Mouse (Mus musculus) gastrocnemius, postnatal 14 days (tissue): Measurements from ENCODE around the gene Usp47. TPM values are rescaled to one million over a fixed set of nuclear protein-coding genes. Genes with fewer than 3 reads are reported as not detected.
A peak's percentile ranks its signal among the peaks of the same experiment; 100 is the strongest.

Source experiments
- DNase-seq: peaks from one replicate; pipeline ENCODE4 v3.0.0; 2021; ENCODE audit warnings: mixed read lengths
- intact Hi-C: fragments of 180-260 bp; cut with DNase I; formaldehyde crosslinking; loops from one replicate; pipeline ENCODE4 v1.15.1; 2025; ENCODE audit warnings: low total_unique reads
- total RNA-seq, 2 experiments: library from RNA; stranded (reverse); gene quantifications; 2 replicates each; pipeline ENCODE4 v1.2.3; 2021

Usp47 gene
- total RNA-seq, 2 experiments from 2014 or later, result 123 to 126 TPM

GRCm38 (mm10) chr7:112117501-112117900 lies 94.2 kb downstream of the Usp47 start:
- intact Hi-C loops, result no loop called here

DNA sequence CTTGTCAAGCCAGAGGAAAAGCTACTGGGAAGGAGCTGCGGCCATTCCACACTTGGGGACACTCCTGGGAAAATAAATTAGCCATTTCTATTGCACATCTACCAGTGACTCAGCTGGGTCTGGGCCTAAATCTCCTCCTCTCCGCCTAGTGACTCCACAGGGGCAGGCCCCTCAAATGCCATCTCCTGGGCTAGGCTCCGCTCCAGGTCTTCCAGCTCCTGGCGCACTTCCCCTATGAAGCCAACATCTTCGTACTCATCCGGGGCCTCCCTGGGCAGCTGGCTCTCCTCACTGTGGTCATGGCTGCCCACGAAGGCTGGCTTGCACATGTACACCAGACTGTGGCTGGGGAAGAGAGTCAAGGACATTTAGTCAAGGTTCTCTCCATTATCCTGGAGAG lies 94.8 kb downstream of the Usp47 start:
- intact Hi-C loops, result no loop called here
- DNase-seq, result no peak

More at GRCm38 (mm10) chr7:112117501-112117900, 94.2 kb downstream of the Usp47 start:
- no peak for DNase-seq

DNA sequence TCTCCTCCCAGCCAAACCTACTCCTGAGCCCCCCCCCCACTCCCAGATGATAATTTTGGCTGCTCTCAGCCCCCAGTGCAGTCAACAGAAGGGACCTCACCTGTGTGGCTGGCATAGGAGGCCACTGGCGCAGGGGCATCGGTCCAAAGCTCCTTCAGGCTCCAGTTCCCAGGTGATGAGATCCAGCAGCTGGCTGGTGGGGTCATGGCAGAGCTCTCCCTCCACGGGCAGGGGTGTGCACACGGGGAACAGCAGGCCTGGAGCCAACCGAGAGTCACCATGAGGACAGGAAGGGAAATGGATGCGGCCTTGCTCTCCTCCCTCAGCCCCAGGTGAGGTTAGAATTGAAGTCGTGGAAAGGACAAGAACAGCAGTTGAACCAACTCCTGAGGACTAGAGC lies 95.9 kb downstream of the Usp47 start:
- intact Hi-C loops, result no loop called here
- no peak for DNase-seq

DNA sequence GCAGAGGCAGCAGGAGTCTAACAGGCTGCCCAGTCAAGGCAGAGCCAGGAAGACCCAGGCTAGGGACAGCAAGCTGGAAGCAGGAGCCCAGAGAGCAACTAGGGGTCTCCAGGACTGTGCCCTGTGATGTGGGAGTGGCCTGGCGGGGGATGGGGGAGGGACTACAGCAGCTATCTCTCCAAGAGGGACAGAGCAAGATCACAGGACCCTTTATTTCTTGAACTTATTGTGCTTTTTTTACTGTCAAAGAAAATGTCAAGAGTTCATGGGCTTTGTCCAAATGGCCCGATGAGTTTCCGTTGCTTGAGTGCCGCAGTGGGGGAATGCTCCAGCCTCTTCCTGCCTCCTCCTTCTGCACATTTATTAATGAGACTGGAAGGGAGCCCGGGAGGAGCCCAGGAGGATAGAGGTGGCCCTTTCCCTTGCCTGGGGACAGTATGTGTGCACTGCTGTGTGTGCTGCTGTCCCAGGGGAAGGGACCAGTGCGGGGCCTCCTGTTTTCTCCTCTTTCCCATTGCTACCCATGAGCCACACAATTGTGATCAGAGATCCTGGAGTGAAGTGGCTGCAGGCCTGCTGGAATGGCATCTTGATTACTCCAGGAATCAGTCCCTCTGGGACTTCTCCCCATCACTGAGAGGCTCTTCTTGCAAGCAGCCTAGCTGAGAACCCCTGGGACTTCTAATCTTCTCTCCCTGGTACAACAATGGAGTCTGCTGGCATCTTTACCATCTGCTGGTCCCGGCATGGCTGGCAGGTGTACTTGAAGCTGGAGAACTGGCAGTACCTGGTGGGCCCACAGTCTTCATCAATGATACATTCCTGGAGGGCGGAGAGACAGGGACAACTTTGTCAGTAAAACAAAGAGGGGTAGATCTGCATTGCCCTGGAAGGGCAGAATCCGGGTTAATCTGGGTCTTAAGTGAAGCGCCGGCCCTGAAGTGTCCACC lies 97.8 kb downstream of the Usp47 start:
- no peak for DNase-seq
- intact Hi-C loops, result loop anchor here (10.0 kb wide), 1 partner anchor 54 kb away; no protein-coding TSS in a partner anchor

GRCm38 (mm10) chr7:112121866-112122500 lies 98.7 kb downstream of the Usp47 start:
- intact Hi-C loops, result loop anchor here (10.0 kb wide), 1 partner anchor 53 kb away; no protein-coding TSS in a partner anchor
- no peak for DNase-seq

GRCm38 (mm10) chr7:112123612-112124011 lies 100.3 kb downstream of the Usp47 start:
- no peak for DNase-seq
- intact Hi-C loops, result loop anchor here (10.0 kb wide), 1 partner anchor 51 kb away; no protein-coding TSS in a partner anchor

- intact Hi-C loops, result loop anchor here (10.0 kb wide), 1 partner anchor 49 kb away; no protein-coding TSS in a partner anchor
- DNase-seq, result no peak
Measured at GRCm38 (mm10) chr7:112125625-112126260, 102.4 kb downstream of the Usp47 start.

DNA sequence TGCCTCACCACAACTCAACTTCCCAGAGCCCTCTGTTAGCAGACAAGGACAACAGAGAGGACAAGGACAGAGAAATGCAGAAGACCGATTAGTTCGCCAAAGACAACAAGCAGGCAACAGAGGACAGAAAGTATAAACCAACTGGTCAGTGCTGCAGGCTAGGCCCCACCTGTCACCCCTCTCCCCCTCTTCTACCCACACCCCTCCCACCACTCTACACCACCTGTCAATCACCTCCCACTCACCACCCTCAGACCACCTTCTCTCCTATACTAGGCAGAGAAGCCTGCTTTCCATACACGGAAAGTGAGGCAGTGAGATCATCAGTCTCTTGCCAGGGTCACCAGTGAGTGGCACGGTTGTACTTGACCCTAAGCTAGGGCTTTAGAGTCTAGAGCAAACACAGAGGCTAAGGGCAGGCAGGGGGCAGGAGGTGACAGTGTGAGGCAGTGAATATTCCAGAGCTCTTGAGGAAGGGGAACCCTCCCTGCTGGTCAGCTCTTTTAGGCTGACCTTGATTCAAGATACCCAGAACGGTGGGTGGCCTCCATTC lies 103.9 kb downstream of the Usp47 start:
- DNase-seq, result no peak
- intact Hi-C loops, result loop anchor here (10.0 kb wide), 1 partner anchor 48 kb away; no protein-coding TSS in a partner anchor

DNA sequence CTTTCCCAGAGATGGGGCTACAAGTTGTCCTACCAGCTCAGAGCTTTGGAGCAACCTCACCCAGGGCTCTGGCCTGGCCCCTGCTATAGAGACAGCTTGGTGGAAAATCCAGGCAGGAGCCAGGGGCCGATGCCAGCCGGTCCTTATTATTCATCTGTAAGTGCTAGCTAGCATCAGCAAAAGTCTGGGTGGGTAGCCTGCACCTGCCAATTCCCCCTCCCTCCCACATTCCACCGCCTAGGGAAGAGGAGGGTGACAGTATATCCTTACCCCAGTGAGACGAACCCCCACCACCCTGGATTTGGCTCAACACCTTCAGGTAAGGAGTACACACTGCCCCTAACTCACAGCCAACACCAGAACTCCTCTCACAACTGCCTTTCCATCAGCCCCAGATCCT lies 104.7 kb downstream of the Usp47 start:
- intact Hi-C loops, result loop anchor here (10.0 kb wide), 1 partner anchor 47 kb away; no protein-coding TSS in a partner anchor
- DNase-seq, result no peak

DNA sequence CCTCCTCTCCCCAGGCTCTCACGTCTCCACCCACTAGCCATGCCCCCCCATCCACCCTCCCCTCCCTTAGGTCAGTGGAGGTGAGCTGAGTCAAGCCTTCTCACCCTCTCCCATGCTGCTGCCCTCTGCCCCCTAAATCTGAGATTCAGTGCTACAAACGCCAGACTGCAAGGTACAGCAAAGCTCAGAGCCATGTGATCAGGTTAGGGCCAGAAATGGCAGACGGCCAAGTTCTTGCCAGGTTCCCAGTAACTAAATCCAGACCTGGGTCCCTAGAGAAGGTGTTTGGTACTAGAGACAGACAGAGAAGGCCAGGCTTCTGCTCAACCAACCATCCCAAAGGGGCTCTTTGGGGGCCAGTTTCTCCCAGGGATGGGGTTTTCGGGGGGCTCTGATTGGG lies 105.5 kb downstream of the Usp47 start:
- no peak for DNase-seq
- intact Hi-C loops, result loop anchor here (10.0 kb wide), 1 partner anchor 46 kb away; no protein-coding TSS in a partner anchor

GRCm38 (mm10) chr7:112129851-112130250 lies 106.5 kb downstream of the Usp47 start:
- no peak for DNase-seq
- intact Hi-C loops, result loop anchor here (10.0 kb wide), 1 partner anchor 45 kb away; no protein-coding TSS in a partner anchor

GRCm38 (mm10) chr7:112130660-112131059 lies 107.4 kb downstream of the Usp47 start:
- no peak for DNase-seq
- intact Hi-C loops, result no loop called here

GRCm38 (mm10) chr7:112132005-112132404 lies 108.7 kb downstream of the Usp47 start:
- no peak for DNase-seq
- intact Hi-C loops, result no loop called here

GRCm38 (mm10) chr7:112133277-112133676 lies 110.0 kb downstream of the Usp47 start:
- DNase-seq, result no peak
- intact Hi-C loops, result no loop called here

GRCm38 (mm10) chr7:112135161-112135560 lies 111.9 kb downstream of the Usp47 start:
- DNase-seq, result no peak
- intact Hi-C loops, result no loop called here

DNA sequence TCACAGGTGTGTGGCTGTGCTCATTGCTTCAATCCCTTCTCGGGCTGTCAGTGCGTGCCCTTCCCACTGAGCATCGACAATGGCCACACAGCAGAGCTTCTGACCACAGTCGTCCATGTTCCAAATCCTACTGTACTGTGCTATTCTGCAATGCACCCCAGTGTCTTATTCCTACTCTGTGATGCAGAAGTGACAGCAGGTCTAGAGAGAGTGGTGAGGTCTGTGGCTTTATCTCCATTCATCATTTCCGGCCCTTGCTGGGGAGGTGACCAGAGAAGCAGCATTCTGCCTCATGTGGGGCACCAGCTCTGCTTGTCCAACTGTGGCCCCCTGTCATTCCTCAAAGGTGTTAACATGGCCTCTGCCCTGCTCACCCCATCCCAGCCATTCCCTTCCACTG lies 113.2 kb downstream of the Usp47 start:
- intact Hi-C loops, result no loop called here
- DNase-seq, result no peak

GRCm38 (mm10) chr7:112138168-112138508 lies 114.8 kb downstream of the Usp47 start:
- intact Hi-C loops, result no loop called here

DNA sequence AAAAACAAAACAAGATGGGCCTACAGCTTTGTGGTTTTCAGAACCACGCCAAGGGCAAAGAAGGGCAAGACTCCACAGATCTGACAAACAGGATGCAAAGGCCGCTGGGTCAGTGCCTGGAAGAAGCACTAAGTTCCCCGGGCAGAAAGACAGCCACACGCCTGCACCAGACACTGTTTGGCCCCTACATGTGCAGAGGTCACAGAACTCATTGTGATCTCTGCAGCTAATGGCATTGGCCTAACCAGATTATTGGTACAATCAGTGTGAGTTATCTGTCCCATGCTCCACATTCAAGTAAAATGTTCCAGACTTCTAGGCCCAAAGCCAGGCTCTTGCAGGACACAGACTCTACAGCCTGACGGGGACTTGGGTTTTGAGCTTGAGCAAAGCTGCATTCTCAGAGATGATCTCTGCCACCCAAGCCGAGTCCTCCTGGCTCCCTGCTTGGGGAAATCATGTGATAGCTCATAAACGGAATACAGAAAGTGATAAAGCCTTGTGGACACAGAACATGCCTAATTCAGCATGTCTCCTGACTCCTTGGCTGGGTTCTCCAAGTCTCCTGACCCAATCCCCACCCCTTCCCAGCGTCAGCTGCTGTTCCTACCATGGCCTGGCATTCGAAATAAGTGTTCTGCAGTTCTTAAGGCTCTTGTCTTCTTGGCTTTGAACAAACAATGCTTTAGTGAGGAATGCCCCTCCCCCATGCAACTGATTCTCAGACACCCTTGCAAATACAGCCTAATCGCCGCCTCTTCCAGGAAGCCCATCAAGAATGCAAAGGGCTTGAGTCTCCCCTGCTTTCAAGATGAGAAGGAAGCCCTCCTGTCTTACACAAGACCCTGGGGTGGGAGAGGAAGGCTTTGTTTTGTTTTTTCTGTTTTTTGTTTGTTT lies 115.5 kb downstream of the Usp47 start:
- intact Hi-C loops, result no loop called here
- peak; percentile 36 for DNase-seq

More at GRCm38 (mm10) chr7:112138168-112138508, 114.8 kb downstream of the Usp47 start:
- no peak for DNase-seq

GRCm38 (mm10) chr7:112140725-112141124 lies 117.4 kb downstream of the Usp47 start:
- intact Hi-C loops, result no loop called here
- DNase-seq, result no peak
